Mouse (Mus musculus) kidney, postnatal 0 days (tissue): ENCODE data around the gene Pygm. TPM values are rescaled to one million over a fixed set of nuclear protein-coding genes. Genes with fewer than 3 reads are reported as not detected.

Experiments
- ATAC-seq: fragments of 200-750 bp; cut with Nextera tagmentation; replicated peaks from 2 replicates; pipeline ENCODE4 v1.8.0; 2017; ENCODE audit warnings: low read depth, moderate number of reproducible peaks, moderate TSS enrichment, moderate library complexity; ENCODE audit not compliant: low FRiP score
- DNase-seq: peaks from one replicate; pipeline ENCODE4 v3.0.0-alpha.2; 2016; ENCODE audit warnings: low spot score
- H3K27ac ChIP-seq: fragments of 300-500 bp; sonication (generic); 2 replicates; pipeline ENCODE4 v1.5.1; 2014; ENCODE audit warnings: mild to moderate bottlenecking
- H3K27me3 ChIP-seq: fragments of 300-500 bp; sonication (generic); 2 replicates; pipeline ENCODE4 v1.6.1; 2014; ENCODE audit warnings: low read length, mixed read lengths; ENCODE audit not compliant: insufficient read depth
- H3K36me3 ChIP-seq: fragments of 300-500 bp; sonication (generic); 2 replicates; pipeline ENCODE4 v1.6.1; 2014; ENCODE audit warnings: low read length, mixed read lengths; ENCODE audit not compliant: insufficient read depth
- H3K4me1 ChIP-seq: fragments of 300-500 bp; sonication (generic); replicated peaks from 2 replicates; pipeline ENCODE4 v1.6.1; 2014; ENCODE audit warnings: antibody characterized with exemption, low read length, mixed read lengths; ENCODE audit not compliant: insufficient read depth
- H3K4me2 ChIP-seq: fragments of 300-500 bp; sonication (generic); 2 replicates; pipeline ENCODE4 v1.6.1; 2014; ENCODE audit warnings: mild to moderate bottlenecking, low read length, moderate library complexity, mixed read lengths
- H3K4me3 ChIP-seq: fragments of 300-500 bp; sonication (generic); replicated peaks from 2 replicates; pipeline ENCODE4 v1.5.1; 2014; ENCODE audit warnings: low read depth, low read length
- H3K9ac ChIP-seq: fragments of 300-500 bp; sonication (generic); 2 replicates; pipeline ENCODE4 v1.6.1; 2014; ENCODE audit warnings: low read depth, low read length
- H3K9me3 ChIP-seq: fragments of 300-500 bp; sonication (generic); replicated peaks from 2 replicates; pipeline ENCODE4 v1.6.1; 2016; ENCODE audit warnings: low read length, inconsistent platforms, mixed read lengths
- CTCF ChIP-seq: IDR thresholded peaks from 2 replicates; pipeline ENCODE4 v1.5.1; 2016; ENCODE audit warnings: antibody characterized with exemption, low read depth, mild to moderate bottlenecking, moderate library complexity
- WGBS: fragments of 180-500 bp; shearing (Covaris S2); extraction: QIAGEN DNeasy Blood & Tissue Kit; methylation state at CpG from one replicate; pipeline ENCODE4 v1.1.7; 2014; 5-methylcytosine and 5-hydroxymethylcytosine counted together
- polyA plus RNA-seq: library from polyadenylated mRNA; unstranded; fragments of >200 nt; fragmentation: Nextera tagmentation; extraction: Ambion mirVana; gene quantifications from 2 replicates; pipeline ENCODE4 v1.2.1, GENCODE M21; 2015

Pygm gene
- polyA plus RNA-seq, 1 experiment from 2014 or later = 24.5 TPM

- no peak for TF ChIP-seq CTCF
- no peaks in the 10 kb centered on the region for H3K9me3 ChIP-seq
- peak; percentile 100 for DNase-seq
- peak within 1 kb of the TSS; percentile 66 for H3K4me2 ChIP-seq
- H3K36me3 ChIP-seq = peaks cover 29% of the 10 kb centered on the region
- no peaks in the 10 kb centered on the region for H3K27me3 ChIP-seq
- ATAC-seq = peak; percentile 97
- H3K4me3 ChIP-seq = peak within 1 kb of the TSS; percentile 81
- peaks cover 6% of the 10 kb centered on the region; the same call in 1 of the 2 replicates for H3K4me1 ChIP-seq
- peak within 1 kb of the TSS; percentile 99 for H3K27ac ChIP-seq
- H3K9ac ChIP-seq = peak within 1 kb of the TSS; percentile 91
- under 1% methylated on average over 81 of the region's 85 CpGs for WGBS
These were observed 20.6 kb upstream of the Pygm start, which contains the start of gene Sf1 for GRCm38 (mm10) chr19:6363411-6364240. Gene Sf1 (plus strand): TSS chr19:6363690.

- under 1% methylated on average over 52 of the region's 55 CpGs for WGBS
- H3K4me1 ChIP-seq = peaks cover 6% of the 10 kb centered on the region; the same call in 1 of the 2 replicates
- H3K27ac ChIP-seq = peak overlapping the region; percentile 99
- H3K36me3 ChIP-seq = peaks cover 34% of the 10 kb centered on the region
- H3K27me3 ChIP-seq = no peaks in the 10 kb centered on the region
- no peaks in the 10 kb centered on the region for H3K9me3 ChIP-seq
- ATAC-seq = no peak
- peak overlapping the region; percentile 66 for H3K4me2 ChIP-seq
- peak; percentile 94 for DNase-seq
- peak overlapping the region; percentile 81 for H3K4me3 ChIP-seq
- H3K9ac ChIP-seq = peak overlapping the region; percentile 91
- no peak for TF ChIP-seq CTCF
These were observed 19.9 kb upstream of the Pygm start for GRCm38 (mm10) chr19:6364317-6364725.

- Histone ChIP-seq H3K27ac (no peak overlapping the region), H3K36me3 (peaks cover 39% of the 10 kb centered on the region), H3K4me3 (peak overlapping the region; percentile 81), H3K27me3 (no peaks in the 10 kb centered on the region), H3K9me3 (no peaks in the 10 kb centered on the region), H3K4me1 (peaks cover 6% of the 10 kb centered on the region; the same call in 1 of the 2 replicates), H3K9ac (peak overlapping the region; percentile 91), H3K4me2 (peak overlapping the region; percentile 66)
- 0% methylated on average over 2 of the region's 2 CpGs for WGBS
- TF ChIP-seq CTCF = no peak
- no peak for ATAC-seq
- DNase-seq = no peak
These were observed 19.4 kb upstream of the Pygm start for GRCm38 (mm10) chr19:6364842-6365241.

- Histone ChIP-seq H3K9ac (no peak overlapping the region), H3K9me3 (no peaks in the 10 kb centered on the region), H3K4me1 (peaks cover 2% of the 10 kb centered on the region; the same call in 1 of the 2 replicates), H3K27me3 (no peaks in the 10 kb centered on the region), H3K4me2 (no peak overlapping the region), H3K27ac (no peak overlapping the region), H3K36me3 (peaks cover 88% of the 10 kb centered on the region), H3K4me3 (no peak overlapping the region)
- 82% methylated on average over 2 of the region's 2 CpGs for WGBS
- no peak for DNase-seq
- TF ChIP-seq CTCF = no peak
- no peak for ATAC-seq
These were observed 14.0 kb upstream of the Pygm start for GRCm38 (mm10) chr19:6370175-6370574.

- Histone ChIP-seq H3K27ac (no peak overlapping the region), H3K9me3 (no peaks in the 10 kb centered on the region), H3K9ac (no peak overlapping the region), H3K4me2 (no peak overlapping the region), H3K4me3 (no peak overlapping the region), H3K4me1 (no peaks in the 10 kb centered on the region), H3K27me3 (no peaks in the 10 kb centered on the region), H3K36me3 (peaks cover 91% of the 10 kb centered on the region)
- DNase-seq (no peak), ATAC-seq (no peak)
- no peak for TF ChIP-seq CTCF
- 95% methylated on average over 3 of the region's 3 CpGs for WGBS
These were observed 11.8 kb upstream of the Pygm start for GRCm38 (mm10) chr19:6372433-6372832.

- H3K9ac ChIP-seq = no peak overlapping the region
- TF ChIP-seq CTCF = peak; percentile 81
- no peak overlapping the region for H3K4me2 ChIP-seq
- H3K4me1 ChIP-seq = no peaks in the 10 kb centered on the region
- H3K9me3 ChIP-seq = no peaks in the 10 kb centered on the region
- H3K36me3 ChIP-seq = peaks cover 80% of the 10 kb centered on the region
- no peak overlapping the region for H3K4me3 ChIP-seq
- no peak overlapping the region for H3K27ac ChIP-seq
- WGBS = 64% methylated on average over 12 of the region's 12 CpGs
- no peaks in the 10 kb centered on the region for H3K27me3 ChIP-seq
- peak; percentile 7; the same call in 1 of the 2 replicates for ATAC-seq
- DNase-seq = peak; percentile 82
These were observed 10.4 kb upstream of the Pygm start for GRCm38 (mm10) chr19:6373539-6374400.
